Mouse (Mus musculus) urinary bladder, postnatal 36 days (tissue): ENCODE data around the gene Mtmr12.

Experiments used
- DNase-seq, 2 experiments: peaks; one replicate each; pipeline ENCODE4 v3.0.0; 2022; ENCODE audit warnings: low spot score in 2 of 2, mixed read lengths in 1 of 2

The Mtmr12 gene

GRCm38 (mm10) chr15:12274053-12274769, 69.4 kb downstream of the Mtmr12 start:
- no peak for DNase-seq

- no peak for DNase-seq
Observed at GRCm38 (mm10) chr15:12275091-12275623, 70.3 kb downstream of the Mtmr12 start.

GRCm38 (mm10) chr15:12279816-12280215, 75.0 kb downstream of the Mtmr12 start:
- no peak for DNase-seq

GRCm38 (mm10) chr15:12284794-12285534, 80.1 kb downstream of the Mtmr12 start:
- DNase-seq: no peak

GRCm38 (mm10) chr15:12285535-12285809, 80.6 kb downstream of the Mtmr12 start:
- DNase-seq: no peak

GRCm38 (mm10) chr15:12290330-12290729, 85.5 kb downstream of the Mtmr12 start:
- DNase-seq: no peak

GRCm38 (mm10) chr15:12291757-12292156, 86.9 kb downstream of the Mtmr12 start:
- no peak for DNase-seq

- DNase-seq: no peak
Observed at GRCm38 (mm10) chr15:12296228-12296627, 91.4 kb downstream of the Mtmr12 start.

- DNase-seq: no peak
Observed at GRCm38 (mm10) chr15:12298231-12298737, 93.5 kb downstream of the Mtmr12 start.

GRCm38 (mm10) chr15:12301771-12302170, 96.9 kb downstream of the Mtmr12 start:
- no peak for DNase-seq

- DNase-seq: peak; percentile 41 to 48
Observed at GRCm38 (mm10) chr15:12306188-12307071, 101.6 kb downstream of the Mtmr12 start.

- DNase-seq: no peak
Observed at GRCm38 (mm10) chr15:12307114-12307513, 102.3 kb downstream of the Mtmr12 start.

GRCm38 (mm10) chr15:12308539-12308938, 103.7 kb downstream of the Mtmr12 start:
- DNase-seq: no peak

- DNase-seq: no peak
Observed at GRCm38 (mm10) chr15:12310676-12311075, 105.8 kb downstream of the Mtmr12 start.

GRCm38 (mm10) chr15:12311465-12311864, 106.6 kb downstream of the Mtmr12 start:
- DNase-seq: no peak

- no peak for DNase-seq
Observed at GRCm38 (mm10) chr15:12313255-12313654, 108.4 kb downstream of the Mtmr12 start.

GRCm38 (mm10) chr15:12314584-12314983, 109.8 kb downstream of the Mtmr12 start:
- DNase-seq: no peak

- no peak for DNase-seq
Observed at GRCm38 (mm10) chr15:12315996-12316395, 111.2 kb downstream of the Mtmr12 start.

- DNase-seq: no peak
Observed at GRCm38 (mm10) chr15:12317290-12317689, 112.5 kb downstream of the Mtmr12 start.

- no peak for DNase-seq
Observed at GRCm38 (mm10) chr15:12318451-12318850, 113.6 kb downstream of the Mtmr12 start.

- no peak for DNase-seq
Observed at GRCm38 (mm10) chr15:12319889-12320288, 115.1 kb downstream of the Mtmr12 start.
